Mouse (Mus musculus): Measurements from ENCODE around the gene Brinp2.
A peak's percentile ranks its signal among the peaks of the same experiment; 100 is the strongest.

The Brinp2 gene

GRCm38 (mm10) chr1:158285198-158285597 lies 70.9 kb downstream of the Brinp2 start:
- no peak for DNase-seq

DNA sequence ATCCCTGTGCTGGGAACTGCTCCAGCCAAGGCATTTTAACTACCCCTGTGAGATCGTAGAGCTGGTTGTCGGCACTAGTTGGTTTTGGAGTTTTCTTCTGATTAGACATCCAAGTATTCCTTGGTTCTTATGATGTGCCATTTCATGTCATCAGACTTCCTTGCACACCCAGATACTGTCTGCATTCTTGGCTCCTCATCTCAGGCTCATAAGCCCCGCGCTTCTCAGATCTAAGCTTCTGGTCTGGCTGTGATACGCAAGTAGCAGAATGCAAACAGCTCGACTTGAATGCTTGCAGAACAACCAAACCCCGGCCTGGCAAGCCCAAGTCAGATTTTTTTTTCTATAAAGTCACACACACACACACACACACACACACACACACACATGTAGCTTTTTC lies 72.3 kb downstream of the Brinp2 start:
- DNase-seq: no peak

DNA sequence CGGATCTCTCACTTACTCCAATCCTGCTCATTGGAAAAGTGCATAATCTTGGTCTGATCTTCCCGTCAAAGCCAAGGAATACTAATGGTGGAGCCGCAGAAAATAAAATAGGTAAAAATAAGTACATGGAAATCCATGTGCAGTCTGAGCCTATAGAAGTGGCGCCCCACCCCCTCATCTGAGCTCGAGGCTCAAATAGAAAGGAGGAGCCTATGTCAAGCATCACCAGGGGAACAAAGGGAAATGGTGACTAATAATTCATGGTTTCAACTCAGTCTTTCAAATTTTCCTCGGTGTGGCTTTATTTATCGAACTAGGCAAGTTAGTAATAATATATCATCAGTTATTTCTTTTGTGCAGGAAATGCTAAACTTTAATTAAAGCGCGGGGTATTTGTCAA lies 84.1 kb downstream of the Brinp2 start:
- peak; percentile 15 for DNase-seq

DNA sequence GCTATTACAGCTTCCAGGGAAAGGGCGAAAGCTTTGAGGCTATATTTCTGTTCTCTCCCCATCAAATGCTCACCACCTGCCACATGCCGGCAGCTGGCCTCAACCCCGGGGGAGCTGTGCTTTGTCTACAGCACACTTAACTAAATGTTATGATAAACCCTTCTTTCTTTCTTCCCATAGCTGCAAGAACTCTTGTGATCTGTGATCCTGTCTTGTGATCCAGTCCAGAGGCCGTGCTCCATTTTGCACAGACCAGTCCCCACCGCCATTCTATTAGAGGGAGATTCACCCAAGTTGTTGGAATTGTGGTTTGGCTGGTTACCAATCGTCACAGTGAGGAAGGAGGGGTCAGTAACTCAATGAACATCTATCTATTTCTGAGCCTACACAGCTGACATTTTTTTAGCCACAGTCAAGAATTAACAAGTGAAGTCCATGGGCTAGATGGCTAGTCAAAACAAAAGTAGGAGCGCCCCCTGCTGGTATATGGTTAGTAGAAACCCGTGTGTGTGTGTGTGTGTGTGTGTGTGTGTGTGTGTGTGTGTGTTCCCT lies 89.0 kb downstream of the Brinp2 start:
- peak; percentile 17 for DNase-seq

GRCm38 (mm10) chr1:158266293-158267019 lies 89.7 kb downstream of the Brinp2 start:
- peak; percentile 55 for DNase-seq

DNA sequence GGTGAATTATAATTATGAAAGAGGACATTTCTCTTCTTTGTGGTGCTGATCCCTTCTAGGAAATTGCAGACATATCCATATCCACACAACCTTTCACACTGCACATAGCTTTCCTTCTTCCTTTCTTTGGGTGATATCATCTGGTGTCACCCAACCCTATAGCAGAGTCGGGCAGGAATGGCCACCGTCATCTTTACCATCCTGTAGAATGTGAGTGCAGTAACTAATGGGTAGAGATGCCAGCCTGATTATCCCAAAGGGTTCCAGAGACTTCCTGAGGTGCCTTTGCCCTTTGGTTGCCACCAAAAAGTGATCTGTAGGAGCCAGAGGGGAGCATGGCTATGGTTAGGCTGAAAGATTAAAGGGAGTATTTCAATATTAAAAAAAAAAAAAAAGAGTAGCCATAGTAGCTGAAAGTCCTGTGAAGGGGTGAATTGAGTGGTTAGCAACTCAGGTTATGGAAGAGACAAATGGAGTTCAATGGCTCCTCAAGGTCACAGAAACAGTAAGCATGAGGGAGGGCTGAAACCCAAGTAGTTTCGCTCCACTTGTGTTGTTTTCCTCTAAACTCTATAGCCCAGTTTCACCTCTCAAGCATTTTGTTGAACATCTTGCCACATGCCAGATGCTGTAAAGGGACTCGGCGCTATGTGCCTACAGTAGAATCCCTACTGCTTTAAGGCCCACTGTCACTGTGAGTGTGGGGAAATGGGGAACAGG lies 96.5 kb downstream of the Brinp2 start:
- DNase-seq: peak; percentile 82

DNA sequence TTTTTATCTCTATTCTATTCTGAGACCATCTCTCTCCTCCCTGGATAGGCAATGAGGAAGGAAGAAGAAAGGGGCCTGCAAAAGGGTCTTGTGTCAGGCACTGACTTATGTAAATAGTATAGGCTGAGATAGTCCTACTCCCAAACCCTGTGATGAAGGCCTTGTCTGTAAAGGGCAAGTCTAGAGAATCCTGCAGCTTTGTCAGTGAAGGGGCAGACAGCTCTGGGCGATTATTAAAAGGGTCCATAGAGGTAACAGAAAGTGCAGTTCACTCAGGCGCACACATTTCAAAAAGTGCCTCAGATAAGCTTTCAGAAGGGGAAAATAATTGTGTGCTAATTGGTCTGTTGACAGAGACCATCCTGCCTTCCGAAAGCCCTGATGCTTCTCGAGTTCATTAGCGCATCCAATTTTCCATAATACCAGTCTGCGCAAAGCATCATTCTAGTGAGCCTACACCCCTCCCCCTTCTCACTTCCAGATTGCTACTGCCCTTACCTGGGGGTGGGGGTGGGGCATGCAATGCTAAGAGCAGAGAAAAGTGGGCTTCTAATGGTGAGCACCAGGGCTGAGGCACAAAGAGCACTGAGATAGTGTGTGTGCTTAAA lies 97.3 kb downstream of the Brinp2 start:
- peak; percentile 55 for DNase-seq

DNA sequence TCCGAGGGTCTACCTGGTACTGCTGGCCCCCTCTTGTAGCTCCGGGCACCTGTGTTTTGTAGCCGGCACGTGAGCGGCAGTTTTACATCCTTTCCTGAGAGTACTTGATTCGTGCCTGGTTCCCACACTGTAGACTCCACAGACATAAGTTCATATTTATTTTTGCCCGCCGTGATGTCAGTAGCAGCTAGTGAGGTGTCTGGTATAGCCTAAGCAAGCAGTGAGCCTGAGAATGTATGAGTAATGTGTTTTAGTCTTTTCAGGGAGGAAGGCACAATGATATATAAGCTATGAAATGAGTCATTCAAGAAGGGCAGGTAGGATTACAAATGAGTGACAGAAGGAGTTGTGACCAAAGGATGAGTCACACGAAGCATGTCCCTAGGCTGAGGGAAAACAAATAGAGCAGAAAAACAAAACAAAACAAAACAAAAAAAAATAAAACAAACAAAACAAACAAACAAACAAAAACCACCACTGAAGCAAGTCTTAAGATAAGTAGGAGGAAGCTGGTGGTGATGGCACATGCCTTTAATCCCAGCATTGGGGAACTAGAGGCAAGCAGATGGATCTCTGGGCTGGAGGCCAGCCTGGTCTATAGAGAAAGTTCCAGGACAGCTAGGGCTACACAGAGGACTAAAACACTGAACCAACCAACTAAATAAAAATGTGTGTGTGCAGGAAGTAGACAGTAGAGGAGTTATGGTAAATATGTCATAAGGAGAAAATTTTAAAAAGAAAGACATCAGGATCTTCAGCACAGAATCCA lies 100.0 kb downstream of the Brinp2 start:
- DNase-seq: peak; percentile 42

- peak; percentile 37 for DNase-seq
Measured at GRCm38 (mm10) chr1:158252682-158253222, 103.4 kb downstream of the Brinp2 start.

DNA sequence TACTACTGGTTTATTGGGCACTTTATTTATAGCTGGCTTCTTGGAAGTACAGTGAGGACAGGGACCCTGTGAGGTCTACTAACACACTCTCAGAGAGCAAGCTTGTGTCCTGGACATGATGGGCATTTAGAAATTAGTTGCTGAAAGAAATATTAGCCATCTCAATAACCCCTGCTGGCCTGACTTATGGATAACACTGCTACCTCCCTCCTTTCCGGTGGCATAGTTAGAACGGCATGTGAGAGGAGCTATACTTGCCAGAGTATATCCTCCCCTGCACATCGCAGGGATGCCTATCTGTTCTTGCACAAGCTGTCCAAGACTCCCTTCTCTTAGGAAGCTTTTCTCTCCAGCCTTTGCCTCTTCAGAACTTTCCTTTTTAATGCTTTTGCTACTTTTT lies 107.9 kb downstream of the Brinp2 start:
- peak; percentile 66 for DNase-seq

GRCm38 (mm10) chr1:158246476-158247153 lies 109.5 kb downstream of the Brinp2 start:
- DNase-seq: peak; percentile 79

DNA sequence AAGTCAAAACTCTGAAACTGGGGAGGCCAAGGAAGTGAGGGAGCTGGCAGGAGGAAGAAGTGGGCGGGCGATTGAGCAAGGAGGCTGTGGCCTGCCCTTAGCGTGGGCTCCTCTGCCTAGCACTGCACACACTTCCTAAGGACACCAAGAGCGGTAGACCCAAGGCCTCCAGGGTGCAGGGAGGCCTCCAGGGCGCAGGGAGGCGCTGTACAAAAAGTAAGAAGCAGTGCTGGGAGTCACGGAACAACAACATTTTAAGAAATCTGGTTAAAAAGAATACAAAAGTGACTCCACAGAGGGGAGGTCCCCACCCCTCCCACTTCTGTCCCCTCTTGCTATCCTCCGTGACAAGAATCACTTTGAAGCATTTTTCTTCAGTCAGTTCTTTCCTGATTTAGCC lies 110.6 kb downstream of the Brinp2 start:
- DNase-seq: peak; percentile 71

DNA sequence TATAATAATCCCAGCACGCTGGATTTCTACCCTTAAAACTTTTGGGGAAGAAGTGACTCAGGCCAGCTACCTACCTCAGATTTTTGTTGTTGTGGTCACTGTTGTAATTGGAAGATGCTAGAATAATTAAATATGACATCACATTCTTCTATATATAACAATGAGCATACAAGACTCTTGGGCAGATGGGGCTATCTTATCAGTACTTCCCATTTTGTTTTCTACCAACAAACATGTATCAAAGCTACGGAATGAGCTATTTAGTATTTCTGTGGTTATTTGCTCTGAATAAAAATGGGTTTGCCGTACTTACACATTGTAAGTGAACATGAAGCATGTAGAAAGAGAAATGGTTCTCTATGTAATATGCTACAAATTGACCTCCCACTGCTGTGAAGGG lies 112.1 kb downstream of the Brinp2 start:
- no peak for DNase-seq

GRCm38 (mm10) chr1:158241848-158242556 lies 114.1 kb downstream of the Brinp2 start:
- DNase-seq: peak; percentile 10

DNA sequence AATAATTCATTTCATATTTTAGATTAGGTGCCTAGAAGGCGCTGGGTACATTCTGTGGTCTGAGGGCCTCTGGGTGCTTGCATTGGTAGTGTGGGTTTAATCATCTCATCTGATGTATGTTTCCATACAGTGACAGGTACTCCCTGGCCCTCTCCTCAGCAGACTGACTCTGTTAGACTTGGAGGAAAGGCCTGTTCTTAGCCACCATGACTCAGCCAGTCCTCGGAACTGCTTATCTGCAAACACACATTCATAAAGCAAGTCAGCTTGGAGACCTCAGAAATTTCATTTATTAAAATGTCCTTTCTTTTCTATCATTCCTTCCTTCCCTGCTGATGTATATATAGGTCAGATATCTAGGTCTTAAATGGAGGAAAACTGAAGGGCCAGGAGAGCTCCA lies 116.3 kb downstream of the Brinp2 start:
- DNase-seq: peak; percentile 33

GRCm38 (mm10) chr1:158238722-158239121 lies 117.4 kb downstream of the Brinp2 start:
- peak; percentile 22 for DNase-seq

GRCm38 (mm10) chr1:158228687-158229224 lies 127.4 kb downstream of the Brinp2 start:
- peak; percentile 62 for DNase-seq

DNA sequence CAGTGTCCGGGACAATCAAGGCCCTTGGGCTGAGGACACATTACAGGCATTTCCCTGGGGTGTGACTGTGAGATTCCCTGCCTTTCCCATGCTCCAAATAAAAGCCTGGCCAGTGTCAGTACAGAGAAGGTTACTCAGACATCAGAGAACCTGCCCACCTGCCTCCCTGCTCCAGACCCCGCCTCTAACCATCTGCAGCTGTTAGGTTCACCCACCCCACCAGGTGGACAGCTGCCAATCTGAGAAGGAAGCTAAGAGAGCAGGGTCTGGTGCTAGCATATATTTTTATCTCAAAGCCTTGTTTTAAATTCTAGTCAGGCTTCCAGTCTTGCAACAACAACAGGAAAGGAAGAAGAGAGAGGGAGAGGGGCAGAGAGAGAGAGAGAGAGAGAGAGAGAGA lies 128.9 kb downstream of the Brinp2 start:
- DNase-seq: peak; percentile 45

DNA sequence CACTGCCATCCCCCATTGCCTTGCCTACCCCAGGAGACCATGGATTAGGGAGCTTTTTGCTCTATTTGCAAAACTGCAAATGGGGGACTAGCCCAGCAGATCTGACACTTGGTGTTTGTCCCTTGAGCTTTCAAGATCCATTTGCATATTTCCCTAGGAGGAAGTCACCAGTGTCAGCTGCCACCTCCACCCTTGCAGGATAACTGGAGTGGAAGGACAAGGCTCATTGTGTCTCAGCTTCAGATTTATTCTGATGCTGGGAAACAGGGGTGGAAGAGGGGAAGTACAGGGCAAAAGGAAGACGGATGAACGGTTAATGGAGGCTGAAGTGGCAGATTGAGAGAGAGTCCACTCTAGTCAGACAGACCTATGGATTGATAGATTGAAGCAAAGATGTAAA lies 129.4 kb downstream of the Brinp2 start:
- peak; percentile 51 for DNase-seq

- DNase-seq: no peak
Measured at GRCm38 (mm10) chr1:158221048-158221447, 135.1 kb downstream of the Brinp2 start.

GRCm38 (mm10) chr1:158220148-158220547 lies 136.0 kb downstream of the Brinp2 start:
- peak; percentile 62 for DNase-seq
